Mouse (Mus musculus) spleen, adult 2 months (tissue): ENCODE results near the gene Tekt1.

ENCODE experiments used
- CTCF ChIP-seq: fragments of 200-500 bp; IDR thresholded peaks from 2 replicates; pipeline ENCODE4 v1.5.1; 2011; ENCODE audit warnings: mild to moderate bottlenecking, inconsistent platforms; ENCODE audit not compliant: insufficient read depth, insufficient read length, insufficient replicate concordance; ENCODE audit errors: extremely low read depth
- POLR2A ChIP-seq: fragments of 200-500 bp; IDR thresholded peaks from 2 replicates; pipeline ENCODE4 v1.6.1; 2011; ENCODE audit warnings: low read depth, low read length, inconsistent platforms

GRCm38 (mm10) chr11:72311355-72312001 lies 50.8 kb downstream of the Tekt1 start:
- TF ChIP-seq CTCF = no peak
- no peak for TF ChIP-seq POLR2A
